Mouse (Mus musculus) intestine, embryonic 16.5 days (tissue): ENCODE measurements at regions not wholly inside any gene's neighbourhood (a gene's known extent, or its start where the extent isn't known, plus 50 kb on each side); places are given as distances from the start of the nearest gene placed in this dataset.

ENCODE experiments used
- ATAC-seq: fragments of 200-750 bp; cut with Nextera tagmentation; 2 replicates; pipeline ENCODE4 v1.8.0; 2017; ENCODE audit warnings: moderate TSS enrichment, moderate library complexity
- H3K27ac ChIP-seq: fragments of 300-500 bp; sonication (generic); 2 replicates; pipeline ENCODE4 v1.5.1; 2014; ENCODE audit warnings: mild to moderate bottlenecking, low read length
- H3K27me3 ChIP-seq: fragments of 300-500 bp; sonication (generic); replicated peaks from 2 replicates; pipeline ENCODE4 v1.6.1; 2014; ENCODE audit warnings: low read length, control low read depth, mixed read lengths; ENCODE audit not compliant: control insufficient read depth, insufficient read depth
- H3K36me3 ChIP-seq: fragments of 300-500 bp; sonication (generic); 2 replicates; pipeline ENCODE4 v1.6.1; 2014; ENCODE audit warnings: low read length, control low read depth; ENCODE audit not compliant: control insufficient read depth, insufficient read depth
- H3K4me1 ChIP-seq: fragments of 300-500 bp; sonication (generic); 2 replicates; pipeline ENCODE4 v1.6.1; 2014; ENCODE audit warnings: low read length, control low read depth, mixed read lengths; ENCODE audit not compliant: control insufficient read depth, insufficient read depth
- H3K4me2 ChIP-seq: fragments of 300-500 bp; sonication (generic); 2 replicates; pipeline ENCODE4 v1.6.1; 2014; ENCODE audit warnings: low read depth, low read length, control low read depth
- H3K4me3 ChIP-seq: fragments of 300-500 bp; sonication (generic); 2 replicates; pipeline ENCODE4 v1.5.1; 2014; ENCODE audit warnings: mild to moderate bottlenecking, low read length
- H3K9ac ChIP-seq: fragments of 300-500 bp; sonication (generic); 2 replicates; pipeline ENCODE4 v1.6.1; 2014; ENCODE audit warnings: low read depth, low read length
- H3K9me3 ChIP-seq: fragments of 300-500 bp; sonication (generic); 2 replicates; pipeline ENCODE4 v1.6.1; 2016; ENCODE audit warnings: low read length, control low read depth; ENCODE audit not compliant: control insufficient read depth
- WGBS: fragments of 180-500 bp; shearing (Covaris S2); extraction: QIAGEN DNeasy Blood & Tissue Kit; methylation state at CpG from one replicate; pipeline ENCODE4 v1.1.7; 2014; 5-methylcytosine and 5-hydroxymethylcytosine counted together

GRCm38 (mm10) chr5:64651407-64651806, 151.8 kb upstream of the Klf3 start:
- no peak overlapping the region for H3K4me2 ChIP-seq

GRCm38 (mm10) chr5:64653764-64654163, 149.4 kb upstream of the Klf3 start:
- no peaks in the 10 kb centered on the region for H3K36me3 ChIP-seq
- peak; percentile 89 for ATAC-seq
- 72% methylated on average over 5 of the region's 5 CpGs for WGBS
- peak overlapping the region; percentile 0; the same call in 1 of the 2 replicates for H3K4me2 ChIP-seq
- H3K4me3 ChIP-seq = no peak overlapping the region
- H3K27me3 ChIP-seq = no peaks in the 10 kb centered on the region
- H3K4me1 ChIP-seq = peaks cover 17% of the 10 kb centered on the region; the same call in 1 of the 2 replicates
- peak overlapping the region; percentile 34; the same call in 1 of the 2 replicates for H3K27ac ChIP-seq
- no peak overlapping the region for H3K9ac ChIP-seq
- no peaks in the 10 kb centered on the region for H3K9me3 ChIP-seq

More at GRCm38 (mm10) chr5:64651407-64651806, 151.8 kb upstream of the Klf3 start:
- Histone ChIP-seq H3K27ac (no peak overlapping the region), H3K4me1 (peaks cover 26% of the 10 kb centered on the region), H3K9ac (no peak overlapping the region), H3K4me3 (no peak overlapping the region), H3K27me3 (no peaks in the 10 kb centered on the region), H3K9me3 (no peaks in the 10 kb centered on the region), H3K36me3 (no peaks in the 10 kb centered on the region)
- peak; percentile 51 for ATAC-seq
- WGBS = 66% methylated on average over 3 of the region's 3 CpGs

GRCm38 (mm10) chr5:64655286-64655685, 147.9 kb upstream of the Klf3 start:
- H3K4me1 ChIP-seq = peaks cover 15% of the 10 kb centered on the region; the same call in 1 of the 2 replicates
- H3K27me3 ChIP-seq = no peaks in the 10 kb centered on the region
- no peak overlapping the region for H3K27ac ChIP-seq
- no peak for ATAC-seq
- no peak overlapping the region for H3K9ac ChIP-seq
- H3K4me3 ChIP-seq = no peak overlapping the region
- no peaks in the 10 kb centered on the region for H3K9me3 ChIP-seq
- 70% methylated on average over 5 of the region's 5 CpGs for WGBS
- H3K36me3 ChIP-seq = no peaks in the 10 kb centered on the region
- H3K4me2 ChIP-seq = no peak overlapping the region

- H3K9ac ChIP-seq = no peak overlapping the region
- no peak overlapping the region for H3K4me3 ChIP-seq
- H3K4me2 ChIP-seq = no peak overlapping the region
- ATAC-seq = no peak
- H3K9me3 ChIP-seq = no peaks in the 10 kb centered on the region
- H3K4me1 ChIP-seq = peaks cover 3% of the 10 kb centered on the region; the same call in 1 of the 2 replicates
- H3K27me3 ChIP-seq = no peaks in the 10 kb centered on the region
- no peaks in the 10 kb centered on the region for H3K36me3 ChIP-seq
- H3K27ac ChIP-seq = no peak overlapping the region
- WGBS = 54% methylated on average over 6 of the region's 6 CpGs
These were observed 141.2 kb upstream of the Klf3 start for GRCm38 (mm10) chr5:64661959-64662358.

- H3K9ac ChIP-seq = no peak overlapping the region
- no peaks in the 10 kb centered on the region for H3K27me3 ChIP-seq
- H3K4me2 ChIP-seq = no peak overlapping the region
- 58% methylated on average over 7 of the region's 7 CpGs for WGBS
- H3K9me3 ChIP-seq = no peaks in the 10 kb centered on the region
- H3K27ac ChIP-seq = no peak overlapping the region
- peaks cover 3% of the 10 kb centered on the region; the same call in 1 of the 2 replicates for H3K4me1 ChIP-seq
- no peaks in the 10 kb centered on the region for H3K36me3 ChIP-seq
- no peak overlapping the region for H3K4me3 ChIP-seq
- ATAC-seq = no peak
These were observed 140.7 kb upstream of the Klf3 start for GRCm38 (mm10) chr5:64662476-64662875.

GRCm38 (mm10) chr5:64663766-64664165, 139.4 kb upstream of the Klf3 start:
- no peak overlapping the region for H3K9ac ChIP-seq
- no peaks in the 10 kb centered on the region for H3K27me3 ChIP-seq
- WGBS = 75% methylated on average over 1 of the region's 1 CpGs
- no peak overlapping the region for H3K4me2 ChIP-seq
- H3K27ac ChIP-seq = no peak overlapping the region
- no peaks in the 10 kb centered on the region for H3K36me3 ChIP-seq
- peaks cover 3% of the 10 kb centered on the region; the same call in 1 of the 2 replicates for H3K4me1 ChIP-seq
- H3K4me3 ChIP-seq = no peak overlapping the region
- no peak for ATAC-seq
- no peaks in the 10 kb centered on the region for H3K9me3 ChIP-seq

GRCm38 (mm10) chr5:64665064-64665463, 138.1 kb upstream of the Klf3 start:
- H3K4me3 ChIP-seq = no peak overlapping the region
- no peaks in the 10 kb centered on the region for H3K27me3 ChIP-seq
- peaks cover 3% of the 10 kb centered on the region; the same call in 1 of the 2 replicates for H3K4me1 ChIP-seq
- 67% methylated on average over 3 of the region's 3 CpGs for WGBS
- H3K4me2 ChIP-seq = no peak overlapping the region
- H3K27ac ChIP-seq = no peak overlapping the region
- ATAC-seq = no peak
- H3K36me3 ChIP-seq = no peaks in the 10 kb centered on the region
- H3K9ac ChIP-seq = no peak overlapping the region
- H3K9me3 ChIP-seq = no peaks in the 10 kb centered on the region

GRCm38 (mm10) chr5:64666256-64666655, 136.9 kb upstream of the Klf3 start:
- Histone ChIP-seq H3K9me3 (no peaks in the 10 kb centered on the region), H3K4me1 (peaks cover 3% of the 10 kb centered on the region; the same call in 1 of the 2 replicates), H3K36me3 (no peaks in the 10 kb centered on the region), H3K27ac (no peak overlapping the region), H3K9ac (no peak overlapping the region), H3K27me3 (no peaks in the 10 kb centered on the region), H3K4me2 (no peak overlapping the region), H3K4me3 (no peak overlapping the region)
- ATAC-seq = no peak
- WGBS = 64% methylated on average over 3 of the region's 3 CpGs

GRCm38 (mm10) chr5:64667053-64667452, 136.1 kb upstream of the Klf3 start:
- H3K4me2 ChIP-seq = no peak overlapping the region
- WGBS = 68% methylated on average over 3 of the region's 3 CpGs
- H3K9ac ChIP-seq = no peak overlapping the region
- H3K27me3 ChIP-seq = no peaks in the 10 kb centered on the region
- no peaks in the 10 kb centered on the region for H3K9me3 ChIP-seq
- no peak for ATAC-seq
- no peaks in the 10 kb centered on the region for H3K36me3 ChIP-seq
- no peak overlapping the region for H3K4me3 ChIP-seq
- peaks cover 1% of the 10 kb centered on the region; the same call in 1 of the 2 replicates for H3K4me1 ChIP-seq
- no peak overlapping the region for H3K27ac ChIP-seq

- Histone ChIP-seq H3K27ac (no peak overlapping the region), H3K36me3 (no peaks in the 10 kb centered on the region), H3K4me3 (no peak overlapping the region), H3K4me2 (no peak overlapping the region), H3K9ac (no peak overlapping the region), H3K4me1 (no peaks in the 10 kb centered on the region), H3K9me3 (no peaks in the 10 kb centered on the region), H3K27me3 (no peaks in the 10 kb centered on the region)
- WGBS = 94% methylated on average over 2 of the region's 2 CpGs
- ATAC-seq = no peak
These were observed 129.3 kb upstream of the Klf3 start for GRCm38 (mm10) chr5:64673861-64674260.
